Mouse (Mus musculus): ENCODE measurements at regions not wholly inside any gene's neighbourhood (a gene's known extent, or its start where the extent isn't known, plus 50 kb on each side); places are given as distances from the start of the nearest gene placed in this dataset.

GRCm38 (mm10) chr13:110991121-110991520 lies 263.7 kb upstream of the Actbl2 start:
- no peak for DNase-seq

DNA sequence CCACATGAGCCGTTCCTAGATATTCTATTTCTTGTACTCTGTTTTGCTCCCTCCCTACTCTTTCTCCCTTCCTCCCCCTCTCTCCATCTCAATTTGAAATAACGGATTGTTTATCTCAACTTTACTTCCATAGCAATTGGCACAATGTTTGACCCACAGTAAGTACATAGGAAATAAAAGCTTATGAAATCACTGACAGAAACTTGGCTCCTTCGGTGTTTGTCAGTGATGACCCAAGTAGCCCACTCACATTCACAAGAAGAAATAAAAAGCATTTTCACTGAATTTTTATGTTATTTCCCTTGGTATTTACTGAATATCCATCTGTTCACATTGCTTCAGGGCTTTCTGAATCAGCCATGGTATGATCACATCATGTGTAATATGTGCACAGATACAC lies 260.2 kb upstream of the Actbl2 start:
- no peak for DNase-seq

- DNase-seq = no peak
Observed at GRCm38 (mm10) chr13:111002670-111003069, 252.1 kb upstream of the Actbl2 start.

- no peak for DNase-seq
Observed at GRCm38 (mm10) chr13:111014142-111014541, 240.7 kb upstream of the Actbl2 start.

- no peak for DNase-seq
Observed at GRCm38 (mm10) chr13:111030111-111030510, 224.7 kb upstream of the Actbl2 start.

DNA sequence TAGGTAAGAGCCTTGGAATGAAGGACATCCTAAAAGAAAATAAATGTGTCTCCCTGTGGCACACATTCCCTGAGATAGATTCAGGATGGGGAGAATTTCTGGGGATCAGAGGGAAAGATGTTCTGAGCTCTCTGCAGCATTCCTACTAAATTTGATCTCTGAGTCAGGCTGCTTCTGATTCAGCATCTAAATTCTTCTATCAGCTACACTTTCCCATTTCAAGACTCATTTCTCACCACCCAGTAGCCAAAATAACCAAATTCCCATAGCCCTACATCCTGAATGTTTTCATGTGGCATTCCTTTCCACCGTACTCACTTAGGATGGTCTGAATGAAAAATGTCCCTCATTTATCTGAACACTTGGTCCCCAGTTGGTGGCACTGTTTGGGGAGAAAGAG lies 223.2 kb upstream of the Actbl2 start:
- no peak for DNase-seq

DNA sequence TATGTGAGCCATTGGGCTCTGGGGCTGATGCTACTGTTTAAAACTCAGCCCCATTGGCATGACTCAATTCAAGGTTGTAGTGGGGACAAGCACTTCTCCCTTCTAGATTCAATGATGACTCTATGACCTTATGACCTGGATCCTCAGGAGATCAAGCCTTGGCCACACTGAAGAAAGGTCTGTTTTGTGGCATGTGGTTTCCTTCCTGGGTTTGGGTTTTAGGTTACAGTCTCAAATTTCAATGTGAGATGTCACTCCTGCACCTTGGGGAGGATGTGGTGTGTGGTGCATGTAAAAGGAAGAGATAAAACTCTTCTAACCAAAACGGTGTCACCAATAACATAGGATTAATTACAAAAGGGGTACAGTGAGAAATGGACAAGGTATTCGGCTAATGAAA lies 211.2 kb upstream of the Actbl2 start:
- no peak for DNase-seq

DNA sequence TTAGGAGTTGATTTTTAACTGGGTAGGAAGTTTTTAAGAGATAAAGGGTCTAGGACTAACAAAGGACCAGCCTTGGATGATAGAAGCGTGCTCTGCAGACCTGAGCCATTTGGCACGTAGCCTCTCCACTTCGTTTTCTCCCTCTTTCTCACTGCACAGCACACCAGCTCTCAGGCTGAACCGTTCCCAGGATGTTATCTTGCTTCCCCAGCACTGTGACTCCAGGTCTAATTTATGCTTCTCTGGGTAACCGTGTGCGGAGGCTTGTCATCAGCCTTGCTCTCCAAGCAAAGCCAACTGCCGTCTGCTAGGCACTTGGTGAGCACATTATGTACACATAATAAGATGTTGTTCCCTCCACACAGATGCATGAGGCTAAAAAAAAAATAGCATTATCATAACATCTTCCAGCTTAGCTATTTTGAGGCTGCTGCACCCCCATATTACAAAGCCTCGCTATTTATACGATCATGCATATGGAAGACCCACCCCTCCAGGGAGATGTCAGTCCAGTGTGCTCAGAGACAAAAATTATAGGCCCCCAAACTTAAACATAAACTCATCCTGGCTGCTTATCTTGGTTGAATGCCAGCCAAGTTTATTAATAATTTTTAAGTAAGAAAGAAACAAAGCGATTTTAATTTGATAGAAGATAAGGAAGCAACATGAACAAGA lies 210.3 kb upstream of the Actbl2 start:
- DNase-seq = no peak

DNA sequence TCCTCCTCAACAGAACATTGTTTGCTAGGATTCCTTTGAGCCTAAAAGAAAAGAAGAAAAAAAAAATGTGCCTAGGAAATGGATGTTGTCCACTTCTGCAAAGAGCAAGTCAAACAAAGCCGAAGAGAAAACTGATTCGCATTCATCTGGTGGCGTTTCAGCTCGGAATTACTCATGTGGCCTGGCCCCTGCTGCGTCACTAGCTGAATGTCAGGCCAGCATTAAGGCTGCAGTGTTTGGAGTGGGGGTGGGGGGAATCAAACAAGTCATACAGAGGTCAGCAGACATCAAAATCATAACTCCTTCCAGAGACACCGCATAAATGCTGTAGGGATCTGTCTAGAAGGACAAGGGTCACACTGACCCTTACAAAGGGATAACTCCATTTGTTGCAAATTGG lies 204.7 kb upstream of the Actbl2 start:
- DNase-seq = peak; percentile 4

GRCm38 (mm10) chr13:111055817-111056216 lies 199.0 kb upstream of the Actbl2 start:
- no peak for DNase-seq

- DNase-seq = no peak
Observed at GRCm38 (mm10) chr13:111087753-111088152, 167.1 kb upstream of the Actbl2 start.

DNA sequence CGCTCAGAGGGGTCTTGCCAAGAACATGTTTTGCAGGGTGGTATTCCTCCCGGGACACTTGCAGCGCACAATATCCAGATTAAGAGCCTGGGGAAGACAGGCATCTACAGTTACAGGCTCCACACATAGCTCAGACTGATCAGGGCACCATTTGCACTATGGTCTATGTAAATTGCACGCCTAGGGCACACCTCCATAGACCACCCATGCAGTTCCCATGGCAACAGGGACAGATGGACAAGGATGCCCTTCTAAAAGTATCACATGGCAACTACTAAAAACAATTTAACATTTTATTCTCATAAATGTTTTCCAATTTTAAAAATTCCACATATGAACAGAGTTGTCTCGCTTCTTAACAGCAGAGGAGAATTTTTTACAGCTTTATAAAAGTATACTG lies 158.7 kb upstream of the Actbl2 start:
- no peak for DNase-seq

GRCm38 (mm10) chr13:111097336-111097735 lies 157.5 kb upstream of the Actbl2 start:
- no peak for DNase-seq

DNA sequence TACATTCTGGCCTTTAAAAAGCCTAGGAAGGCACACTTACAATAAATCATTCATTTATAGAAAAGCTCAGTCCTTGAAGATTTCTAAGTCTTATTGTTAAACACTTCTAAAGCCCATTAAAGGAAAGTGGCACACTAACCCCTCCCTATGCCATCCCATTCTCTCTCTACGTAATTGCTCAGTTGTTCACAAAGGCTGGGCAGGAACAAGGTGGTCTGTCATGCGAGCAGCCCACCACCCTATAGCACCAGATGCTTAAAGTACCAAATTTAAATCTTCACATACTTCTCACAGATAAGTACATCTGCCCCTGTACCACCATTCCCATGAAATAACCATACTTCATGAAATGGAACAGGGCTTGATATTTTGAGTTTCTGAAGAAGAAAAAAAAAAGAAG lies 156.1 kb upstream of the Actbl2 start:
- no peak for DNase-seq

- peak; percentile 18 for DNase-seq
Observed at GRCm38 (mm10) chr13:111099252-111099651, 155.6 kb upstream of the Actbl2 start.

DNA sequence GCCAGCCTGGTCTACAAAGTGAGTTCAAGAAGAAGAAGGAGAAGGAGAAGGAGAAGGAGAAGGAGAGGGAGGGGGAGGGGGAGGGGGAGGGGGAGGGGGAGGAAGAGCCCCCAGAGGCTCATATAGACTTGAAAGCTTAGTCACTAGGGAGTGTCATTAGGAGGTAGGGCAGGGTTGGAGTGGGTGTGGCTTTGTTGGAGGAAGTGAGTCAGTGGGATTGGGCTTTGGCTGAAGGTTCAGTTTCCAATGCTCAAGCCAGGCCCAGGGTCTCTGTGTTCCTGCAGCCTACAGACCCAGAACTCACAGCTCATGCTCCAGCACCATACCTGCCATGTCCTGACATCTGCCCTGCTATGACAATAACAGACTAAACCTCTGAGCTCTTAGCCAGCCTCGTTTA lies 154.4 kb upstream of the Actbl2 start:
- no peak for DNase-seq

DNA sequence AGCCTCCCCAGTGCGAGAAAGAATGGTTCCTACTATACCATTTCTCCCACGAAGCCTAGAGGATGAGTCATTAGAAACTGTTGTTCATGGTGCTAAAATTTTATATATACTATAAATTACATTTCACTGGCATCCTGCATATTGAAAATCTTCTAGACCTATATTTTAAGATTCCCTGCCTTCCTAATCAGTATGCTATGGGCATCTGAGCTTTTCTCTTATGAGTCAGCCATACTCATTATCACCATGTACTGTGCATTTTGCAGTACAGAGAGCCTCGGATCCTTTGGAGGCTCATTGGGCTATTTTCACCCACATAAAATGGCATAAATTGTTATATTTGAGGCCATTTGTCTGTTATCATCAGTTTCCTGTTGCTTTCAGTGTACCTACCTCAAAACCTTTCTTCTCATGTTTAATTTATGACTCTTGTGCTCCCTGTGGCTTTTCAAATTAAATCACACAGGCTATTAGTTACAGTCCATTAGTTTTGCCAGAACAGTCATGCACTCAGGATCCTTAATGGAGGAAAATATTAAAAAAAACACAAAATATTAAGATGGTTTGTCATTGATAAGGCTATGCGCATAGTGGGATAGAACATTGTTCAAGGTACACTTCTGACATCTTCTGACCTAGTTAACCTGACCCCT lies 150.1 kb upstream of the Actbl2 start:
- DNase-seq = no peak

GRCm38 (mm10) chr13:111131108-111131507 lies 123.7 kb upstream of the Actbl2 start:
- DNase-seq = no peak

GRCm38 (mm10) chr13:111136392-111136791 lies 118.4 kb upstream of the Actbl2 start:
- DNase-seq = no peak

DNA sequence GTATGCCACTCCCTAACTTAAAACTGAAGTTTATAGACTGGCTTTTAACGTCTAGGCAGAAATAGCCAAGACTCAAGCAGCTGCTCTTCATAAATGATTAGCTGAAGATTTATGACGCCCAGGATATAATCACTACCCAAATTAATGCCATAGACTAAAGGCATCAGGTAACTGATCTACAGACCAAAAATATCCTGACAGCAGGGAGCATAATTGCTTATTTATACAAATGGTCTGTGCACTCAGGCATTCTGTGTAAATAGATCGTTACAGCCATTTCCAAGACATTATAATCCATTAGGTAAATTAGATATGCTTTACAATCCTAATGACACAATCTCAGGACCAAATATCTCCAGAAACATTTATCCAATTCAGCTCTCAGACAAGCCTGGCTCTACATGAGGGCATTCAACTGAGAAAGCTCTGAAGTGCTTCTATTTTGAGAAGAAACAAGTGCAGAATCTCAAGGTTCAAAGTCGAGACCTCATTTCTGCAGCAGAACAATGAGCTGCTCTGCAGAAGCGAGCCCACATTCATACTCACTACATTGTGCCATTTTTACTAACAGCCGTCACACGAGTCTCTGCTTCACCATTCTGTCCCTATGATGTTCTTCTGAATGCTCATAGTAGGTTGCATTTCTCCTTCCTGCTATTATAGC lies 111.9 kb upstream of the Actbl2 start:
- no peak for DNase-seq

DNA sequence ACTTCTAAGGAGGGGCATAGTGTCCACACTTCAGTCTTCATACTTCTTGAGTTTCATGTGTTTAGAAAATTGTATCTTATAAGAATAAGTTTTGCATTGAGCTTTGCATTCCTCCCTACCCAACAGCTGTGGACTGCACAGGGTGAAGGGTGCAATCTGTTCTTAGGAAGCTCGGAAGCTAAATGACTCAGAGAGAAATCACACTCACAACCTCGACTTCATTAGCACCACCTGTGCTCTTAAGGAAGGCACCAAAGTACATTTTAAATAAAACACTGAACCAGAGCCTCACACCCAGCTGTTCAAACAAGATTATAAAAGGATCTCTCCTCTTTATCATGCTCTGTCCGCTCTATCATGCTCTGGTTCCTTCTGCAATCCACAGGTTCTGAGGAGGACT lies 110.1 kb upstream of the Actbl2 start:
- no peak for DNase-seq

DNA sequence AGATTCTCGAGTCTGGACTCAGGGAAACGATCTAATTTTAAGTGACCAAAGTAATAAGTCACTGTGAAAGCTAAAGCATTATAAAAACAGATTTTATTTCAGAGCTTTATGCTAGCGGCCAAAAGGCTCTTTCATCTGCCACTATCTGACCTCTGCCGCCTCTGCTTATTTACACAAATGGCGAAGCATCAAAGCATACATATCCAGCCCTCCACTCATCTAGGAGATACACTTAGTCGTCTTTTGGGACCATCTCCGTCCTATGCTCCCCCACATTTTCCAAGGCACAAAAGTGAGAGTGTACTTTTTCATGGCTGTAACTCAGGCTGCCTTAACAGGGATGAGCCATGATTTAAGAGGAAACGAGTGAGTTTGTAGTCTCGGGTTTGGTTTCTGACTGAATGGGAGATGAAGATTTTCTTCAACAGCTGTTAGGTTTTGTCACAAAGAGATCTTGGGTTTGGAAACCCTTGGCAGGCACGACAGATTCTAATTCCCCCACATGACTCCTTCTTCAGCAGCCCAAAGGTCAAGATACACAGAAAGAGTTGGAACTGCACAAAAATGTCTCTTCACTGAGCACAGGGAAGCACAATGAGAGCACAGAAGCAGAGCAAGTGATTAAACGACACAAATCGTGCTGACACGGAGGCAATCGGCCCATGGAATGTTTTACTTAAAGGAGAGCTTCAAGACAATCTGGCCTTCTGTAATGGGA lies 96.7 kb upstream of the Actbl2 start:
- DNase-seq = no peak

- DNase-seq = no peak
Observed at GRCm38 (mm10) chr13:111159498-111159897, 95.3 kb upstream of the Actbl2 start.

Data from adrenal gland, adult 2 months (tissue).